Mouse (Mus musculus): ENCODE results near the gene Vmn1r1.
A peak's percentile ranks its signal among the peaks of the same experiment; 100 is the strongest.

DNA sequence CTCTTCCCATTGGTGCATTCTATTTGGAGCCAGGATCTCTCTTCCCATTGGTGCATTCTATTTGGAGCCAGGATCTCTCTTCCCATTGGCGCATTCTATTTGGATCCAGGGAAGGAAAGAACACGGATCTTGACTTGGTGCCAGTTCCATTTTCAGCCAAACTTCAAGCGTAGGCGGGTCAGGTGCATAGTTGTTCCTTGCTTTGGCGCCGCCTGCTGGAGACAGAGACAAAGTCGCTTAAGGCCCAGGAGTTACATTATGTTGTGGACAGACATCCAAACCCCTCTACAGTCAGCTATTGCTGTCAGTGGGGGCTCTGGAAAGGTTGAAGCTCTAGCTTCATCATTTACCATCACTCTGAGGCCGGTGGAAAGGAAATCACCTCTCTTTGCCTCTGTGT is 21.0 kb downstream of the Vmn1r1 start:
- TF ChIP-seq CTCF (IDR thresholded peaks at IDR 0.05; ENCODE audit: borderline replicate concordance, insufficient read depth, low read length) (0 out of 2 replicates have a peak, but pooled peaks have one; percentile 20), POLR2A (IDR thresholded peaks at IDR 0.05; ENCODE audit: low read depth, low read length) (no peak)

All from embryonic fibroblast, embryonic 13.5 days (primary cell).